Mouse (Mus musculus) frontal cortex, postnatal 36 days (tissue): ENCODE results near the gene Cntn5.

Experiments used
- DNase-seq, 2 experiments: peaks; one replicate each; pipeline ENCODE4 v3.0.0; 2022; ENCODE audit warnings: low spot score in 2 of 2

Cntn5 gene

GRCm38 (mm10) chr9:9696636-9697035 lies 1207.9 kb downstream of the Cntn5 start:
- peak in 1 of 2 experiments; percentile 11 for DNase-seq

GRCm38 (mm10) chr9:9682348-9682884 lies 1222.2 kb downstream of the Cntn5 start:
- no peak for DNase-seq

- no peak for DNase-seq
Observed at GRCm38 (mm10) chr9:9676078-9676477, 1228.5 kb downstream of the Cntn5 start.

GRCm38 (mm10) chr9:9674531-9674930 lies 1230.0 kb downstream of the Cntn5 start:
- DNase-seq, result peak in 1 of 2 experiments; percentile 40

- DNase-seq, result peak in 1 of 2 experiments; percentile 12
Observed at GRCm38 (mm10) chr9:9673277-9674049, 1231.1 kb downstream of the Cntn5 start.

GRCm38 (mm10) chr9:9653463-9653862 lies 1251.1 kb downstream of the Cntn5 start:
- DNase-seq, result no peak

GRCm38 (mm10) chr9:9647361-9647760 lies 1257.2 kb downstream of the Cntn5 start:
- no peak for DNase-seq

- DNase-seq, result no peak
Observed at GRCm38 (mm10) chr9:9646276-9646675, 1258.3 kb downstream of the Cntn5 start.
